Mouse (Mus musculus) MEL-GATA-1-ER (cell line): ENCODE data around the gene Etv1.
A peak's percentile ranks its signal among the peaks of the same experiment; 100 is the strongest.
"Not testable (repeated sequence)": the region's sequence is repeated elsewhere in the genome, so short reads cannot be mapped to it uniquely, and the experiment has no call there.

ENCODE experiments used
- DNase-seq: peaks from one replicate; pipeline ENCODE4 v3.0.0-alpha.2; 2012; ENCODE audit warnings: low read depth; ENCODE audit errors: extremely low read depth

Etv1 gene

DNA sequence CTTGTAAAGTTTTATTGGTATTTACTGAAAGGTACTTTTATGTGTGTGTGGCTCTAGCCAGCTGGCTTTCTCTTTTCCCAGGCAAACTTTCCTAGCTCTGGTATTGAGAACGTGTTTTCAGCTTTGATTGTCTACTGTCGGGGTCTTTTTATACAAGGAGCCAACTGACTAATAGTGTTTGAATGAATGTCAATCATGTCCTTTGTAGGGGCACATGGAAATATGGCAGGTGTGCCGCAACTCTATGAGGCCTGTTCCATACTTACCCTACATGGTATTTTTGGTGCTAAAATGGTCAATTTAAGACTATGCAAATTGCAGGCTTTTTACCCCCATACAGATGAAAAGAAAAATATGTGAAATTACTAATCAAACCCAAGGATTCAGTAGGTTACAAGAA lies 37.1 kb downstream of the Etv1 start:
- no peak for DNase-seq

- no peak for DNase-seq
Observed at GRCm38 (mm10) chr12:38818320-38818719, 39.1 kb downstream of the Etv1 start.

GRCm38 (mm10) chr12:38820642-38821041 lies 41.5 kb downstream of the Etv1 start:
- no peak for DNase-seq

- no peak for DNase-seq
Observed at GRCm38 (mm10) chr12:38824405-38824804, 45.2 kb downstream of the Etv1 start.

DNA sequence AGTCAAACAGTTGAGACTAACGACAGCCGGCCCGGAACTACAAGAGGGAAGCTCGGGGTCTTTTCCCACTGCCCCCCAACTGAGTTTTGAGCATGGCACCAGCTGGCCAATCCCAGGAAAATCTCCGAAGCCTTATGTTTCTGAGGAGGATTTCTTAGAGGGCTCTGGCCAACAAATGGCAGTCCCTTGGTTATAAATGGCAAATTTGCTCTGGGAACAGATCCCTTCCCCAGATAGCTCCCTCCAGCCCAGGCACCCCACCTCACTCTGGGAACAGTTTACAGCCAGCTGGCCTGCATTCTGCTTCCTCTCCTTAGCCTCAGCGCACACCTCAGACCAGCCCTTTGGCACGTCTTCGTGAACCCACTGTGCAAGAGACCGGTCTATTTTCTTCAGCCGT lies 53.8 kb downstream of the Etv1 start:
- DNase-seq: no peak

GRCm38 (mm10) chr12:38834581-38834980 lies 55.4 kb downstream of the Etv1 start:
- DNase-seq: no peak

DNA sequence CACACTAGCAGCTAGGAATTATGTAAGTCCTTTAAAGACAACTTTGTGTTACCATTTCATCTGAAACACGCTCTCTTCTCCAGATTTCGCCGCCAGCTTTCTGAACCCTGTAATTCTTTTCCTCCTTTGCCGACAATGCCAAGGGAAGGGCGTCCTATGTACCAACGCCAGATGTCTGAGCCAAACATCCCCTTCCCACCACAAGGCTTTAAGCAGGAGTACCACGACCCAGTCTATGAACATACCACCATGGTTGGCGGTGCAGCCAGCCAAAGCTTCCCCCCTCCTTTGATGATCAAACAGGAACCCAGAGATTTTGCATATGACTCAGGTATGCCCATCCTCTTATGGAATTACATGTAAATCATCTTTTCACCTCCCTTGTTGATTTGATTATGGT lies 55.8 kb downstream of the Etv1 start:
- DNase-seq: not testable (repeated sequence)

DNA sequence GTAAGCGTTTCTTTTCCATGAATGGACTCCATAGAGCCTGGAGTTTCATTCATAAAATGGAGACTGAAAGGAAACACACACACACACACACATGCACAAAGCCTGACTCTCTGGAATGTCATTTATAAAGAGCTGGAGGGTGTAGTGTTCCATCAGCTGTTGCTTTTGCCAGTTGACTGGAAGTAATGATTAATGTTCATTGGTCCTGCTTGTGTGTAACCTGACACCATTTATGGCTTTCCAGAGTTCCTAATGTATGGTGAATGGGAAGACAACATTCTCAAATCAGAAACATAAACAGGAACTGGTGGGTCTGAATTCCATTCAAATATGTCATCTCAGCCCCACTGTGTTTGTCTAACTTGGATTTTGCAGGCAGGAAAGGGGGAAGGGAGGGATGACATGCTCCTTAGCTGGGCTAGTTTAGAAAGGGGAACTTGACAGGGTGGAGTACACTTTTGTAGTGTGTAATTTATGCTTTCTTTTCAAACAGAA lies 64.7 kb downstream of the Etv1 start:
- DNase-seq: no peak

GRCm38 (mm10) chr12:38847500-38848261 lies 68.5 kb downstream of the Etv1 start:
- DNase-seq: no peak

- DNase-seq: no peak
Observed at GRCm38 (mm10) chr12:38849994-38850393, 70.8 kb downstream of the Etv1 start.

DNA sequence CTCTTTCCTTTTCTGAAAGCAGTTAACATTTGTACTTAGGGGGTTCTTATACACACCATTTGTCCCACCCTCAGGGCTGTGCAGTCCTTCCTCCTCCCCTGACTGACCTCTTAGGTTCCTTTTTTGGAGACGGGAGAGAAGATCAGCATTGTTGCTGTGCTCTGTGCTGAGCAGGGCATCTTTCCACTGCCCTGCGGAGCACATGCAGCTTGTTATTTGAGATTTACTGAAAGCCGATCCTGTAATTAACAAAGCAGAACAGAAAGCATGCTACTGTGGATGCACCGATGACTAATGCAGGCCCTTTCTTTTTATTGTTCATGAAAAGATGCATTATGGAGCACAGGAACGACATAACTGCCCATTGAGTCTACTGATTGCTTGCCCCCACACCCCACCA lies 75.1 kb downstream of the Etv1 start:
- DNase-seq: no peak

DNA sequence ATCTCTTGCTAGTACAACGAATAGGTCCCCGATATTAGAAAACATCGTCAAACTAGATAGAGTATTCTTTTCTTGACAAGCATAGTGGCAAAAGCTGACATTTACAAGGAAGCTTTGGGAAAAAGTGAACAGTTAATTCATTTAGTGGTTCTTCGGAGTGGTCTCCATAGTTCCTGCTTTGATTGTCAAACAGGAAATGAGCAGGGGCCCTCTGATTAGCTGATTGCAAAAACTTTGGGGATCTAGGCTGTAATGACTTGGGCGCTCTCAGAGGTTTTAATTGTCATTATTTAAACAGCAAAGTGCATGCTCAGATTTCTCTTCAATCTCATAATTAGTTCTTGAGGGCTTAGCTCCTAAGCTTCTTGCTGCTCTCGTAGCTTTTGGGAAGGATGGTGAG lies 75.6 kb downstream of the Etv1 start:
- no peak for DNase-seq

DNA sequence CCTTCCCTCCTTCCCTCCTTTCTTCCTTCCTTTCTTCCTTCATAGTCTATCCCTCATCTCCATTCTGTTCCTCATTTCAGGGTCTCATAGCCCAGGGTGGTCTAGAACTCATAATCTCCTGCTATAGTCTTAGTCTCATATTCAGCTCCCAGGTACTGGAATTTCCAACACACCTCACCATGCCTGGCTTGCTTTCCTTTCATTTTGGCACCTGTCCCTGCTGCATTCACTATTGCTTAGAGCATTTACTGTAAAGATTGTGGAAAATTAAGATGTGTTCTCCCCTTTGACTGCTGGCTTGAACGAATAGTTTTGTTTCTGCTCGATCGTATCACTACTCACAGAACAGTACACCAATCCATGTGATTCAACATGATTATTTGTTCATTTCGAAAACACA lies 80.5 kb downstream of the Etv1 start:
- DNase-seq: no peak

GRCm38 (mm10) chr12:38860168-38861115 lies 81.3 kb downstream of the Etv1 start:
- DNase-seq: no peak

DNA sequence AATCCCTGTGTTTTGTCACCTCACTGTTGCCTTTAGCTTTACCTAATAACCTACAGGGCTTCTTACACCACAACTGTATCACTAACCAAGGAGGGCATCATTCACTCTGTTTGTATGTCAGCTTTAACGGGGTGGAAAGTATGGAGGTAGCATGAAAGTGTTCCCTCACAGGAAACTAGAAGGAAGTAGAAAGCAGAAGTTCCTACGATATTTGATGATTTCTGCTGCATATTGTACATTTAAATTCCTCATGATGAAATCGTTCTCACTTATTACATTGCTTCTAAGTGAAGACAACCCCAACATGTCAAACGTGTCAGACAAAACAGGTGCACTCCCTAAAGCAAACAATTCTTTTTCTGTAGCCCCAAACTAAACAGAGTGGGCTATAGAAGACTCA lies 84.2 kb downstream of the Etv1 start:
- peak; percentile 20 for DNase-seq

GRCm38 (mm10) chr12:38863982-38864828 lies 85.0 kb downstream of the Etv1 start:
- DNase-seq: no peak

DNA sequence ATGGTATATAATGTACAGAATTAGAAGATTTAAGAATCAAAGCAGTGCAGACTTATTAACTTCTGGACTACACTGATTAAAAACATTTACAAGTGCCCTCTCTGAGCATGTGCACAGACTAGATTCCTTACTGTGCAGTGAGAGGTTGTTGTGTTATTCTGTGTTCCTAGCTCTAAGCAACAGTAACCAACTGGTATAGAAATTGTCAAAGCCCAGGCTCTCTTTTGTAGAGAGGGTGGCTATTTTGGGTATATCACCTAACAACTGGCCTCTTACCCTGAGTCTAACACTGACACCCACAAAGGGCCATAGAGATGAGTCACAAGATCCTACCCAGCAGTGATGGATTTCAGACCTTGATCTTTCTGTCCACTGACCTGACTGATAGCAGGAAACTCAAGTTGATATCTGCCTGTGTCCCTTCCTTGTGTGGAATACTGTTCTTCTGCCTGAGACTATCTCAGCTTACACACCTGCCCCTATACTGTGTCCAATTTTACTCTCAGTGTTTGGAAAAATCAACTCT lies 95.4 kb downstream of the Etv1 start:
- DNase-seq: no peak

GRCm38 (mm10) chr12:38904516-38904915 lies 125.3 kb downstream of the Etv1 start:
- DNase-seq: no peak

- DNase-seq: no peak
Observed at GRCm38 (mm10) chr12:38906314-38906713, 127.1 kb downstream of the Etv1 start.

DNA sequence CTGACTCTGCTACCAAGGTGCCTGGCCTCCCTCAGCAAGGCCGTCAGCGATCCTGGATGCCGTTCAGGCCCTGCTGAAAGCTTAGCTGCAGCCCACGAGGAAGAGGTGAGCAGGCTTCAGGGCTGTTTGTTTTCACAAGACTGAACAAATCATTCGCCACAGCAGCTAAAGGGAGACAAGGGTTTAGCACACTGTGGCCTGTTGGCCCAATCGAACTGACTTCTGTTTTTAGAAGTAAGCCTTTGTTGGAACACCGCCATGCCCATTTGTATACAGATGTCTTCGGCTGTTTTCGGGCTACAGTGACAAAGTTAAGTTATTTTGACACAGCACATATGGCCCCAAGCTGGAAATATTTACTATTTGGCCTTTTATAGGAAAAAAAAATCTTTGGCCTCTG lies 127.6 kb downstream of the Etv1 start:
- DNase-seq: no peak

DNA sequence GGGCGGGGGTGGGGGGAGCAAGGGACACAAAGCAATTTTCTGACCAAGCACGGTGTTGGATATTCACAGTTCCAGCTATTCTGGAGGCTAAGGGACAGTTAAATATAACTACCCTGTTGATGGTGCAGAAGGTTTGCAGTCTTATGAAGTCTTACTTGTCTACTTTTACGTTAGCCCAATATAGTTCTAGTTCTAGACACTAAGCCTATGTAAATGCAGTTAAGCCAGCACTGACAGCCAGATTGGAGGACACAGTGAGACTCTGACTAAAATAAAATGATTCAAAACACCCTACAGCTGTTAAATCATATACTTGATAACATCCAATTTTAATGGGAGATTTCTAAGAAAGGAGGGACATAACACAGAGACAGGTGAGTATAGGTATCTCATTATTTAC lies 129.8 kb downstream of the Etv1 start:
- DNase-seq: no peak
